Mouse (Mus musculus) left cerebral cortex, postnatal 25 days (tissue): Measurements from ENCODE around the gene Glis1. TPM values are rescaled to one million over a fixed set of nuclear protein-coding genes. Genes with fewer than 3 reads are reported as not detected.
A peak's percentile ranks its signal among the peaks of the same experiment; 100 is the strongest.
"Not testable (repeated sequence)": the region's sequence is repeated elsewhere in the genome, so short reads cannot be mapped to it uniquely, and the experiment has no call there.

Experiments
- DNase-seq, 2 experiments: peaks; one replicate each; pipeline ENCODE4 v3.0.0; 2022; ENCODE audit warnings: low spot score in 2 of 2, mixed read lengths in 1 of 2
- intact Hi-C: fragments of 180-260 bp; cut with DNase I; formaldehyde crosslinking; loops from one replicate; pipeline ENCODE4 v1.15.1; 2025
- total RNA-seq, 2 experiments: library from RNA; stranded (reverse); gene quantifications; 2 replicates each; pipeline ENCODE4 v1.2.3; 2021

The Glis1 gene
- total RNA-seq, 2 experiments from 2014 or later = 0.82 to 1.1 TPM

DNA sequence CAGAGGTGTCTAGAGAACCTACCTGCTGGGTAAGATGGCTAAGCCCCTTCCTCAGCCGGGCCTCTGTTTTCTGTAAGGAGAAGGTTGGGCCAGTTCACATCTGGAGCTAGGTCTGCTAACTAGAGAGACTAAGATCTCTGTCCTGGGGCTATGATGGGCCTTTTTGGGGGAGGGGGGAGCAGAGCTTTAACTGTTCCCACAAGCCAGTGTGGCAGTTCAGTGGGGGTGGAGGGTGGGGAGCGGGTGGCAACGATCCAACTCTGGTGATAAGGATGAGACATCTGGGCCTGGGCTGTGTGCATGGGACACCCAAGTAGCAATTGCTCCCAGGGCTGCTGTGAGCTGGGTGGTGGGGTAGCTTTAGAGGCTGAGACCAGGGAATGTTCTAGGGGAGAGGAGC is 124.4 kb downstream of the Glis1 start:
- intact Hi-C loops = no loop called here
- DNase-seq = no peak

DNA sequence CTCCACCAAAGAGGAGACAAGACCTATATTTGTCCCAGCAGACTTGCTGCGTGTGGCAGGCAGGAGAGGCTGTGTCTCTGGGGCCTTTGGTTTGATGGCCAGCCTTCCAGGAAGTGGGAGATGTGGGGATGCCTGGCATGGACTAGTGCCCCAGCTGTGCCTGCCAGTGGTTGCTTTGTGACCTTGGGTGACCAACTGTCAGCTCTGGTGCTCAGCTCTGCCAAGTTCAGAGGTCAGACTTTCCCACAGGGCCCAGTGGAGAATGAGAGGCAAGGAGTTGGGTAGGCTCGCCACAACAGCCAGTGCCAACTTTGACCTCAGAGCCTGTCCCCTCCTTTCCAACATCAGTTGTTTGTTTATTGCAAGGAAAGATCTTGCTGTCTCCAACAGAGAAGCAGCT is 126.7 kb downstream of the Glis1 start:
- intact Hi-C loops = no loop called here
- DNase-seq = no peak

DNA sequence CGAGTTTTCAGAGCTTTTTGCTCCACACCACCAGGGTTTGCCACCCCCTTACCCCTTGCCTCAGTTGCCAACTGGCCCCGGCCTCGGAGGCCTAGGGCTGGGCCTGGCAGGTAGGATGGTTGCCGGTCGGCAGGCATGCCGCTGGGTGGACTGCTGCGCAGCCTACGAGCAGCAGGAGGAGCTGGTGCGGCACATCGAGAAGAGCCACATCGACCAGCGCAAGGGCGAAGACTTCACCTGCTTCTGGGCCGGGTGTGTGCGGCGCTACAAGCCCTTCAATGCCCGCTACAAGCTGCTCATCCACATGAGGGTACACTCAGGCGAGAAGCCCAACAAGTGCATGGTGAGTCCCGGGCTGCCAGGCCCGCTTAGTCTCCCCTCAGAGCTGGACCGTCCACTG is 133.8 kb downstream of the Glis1 start:
- intact Hi-C loops = no loop called here

DNA sequence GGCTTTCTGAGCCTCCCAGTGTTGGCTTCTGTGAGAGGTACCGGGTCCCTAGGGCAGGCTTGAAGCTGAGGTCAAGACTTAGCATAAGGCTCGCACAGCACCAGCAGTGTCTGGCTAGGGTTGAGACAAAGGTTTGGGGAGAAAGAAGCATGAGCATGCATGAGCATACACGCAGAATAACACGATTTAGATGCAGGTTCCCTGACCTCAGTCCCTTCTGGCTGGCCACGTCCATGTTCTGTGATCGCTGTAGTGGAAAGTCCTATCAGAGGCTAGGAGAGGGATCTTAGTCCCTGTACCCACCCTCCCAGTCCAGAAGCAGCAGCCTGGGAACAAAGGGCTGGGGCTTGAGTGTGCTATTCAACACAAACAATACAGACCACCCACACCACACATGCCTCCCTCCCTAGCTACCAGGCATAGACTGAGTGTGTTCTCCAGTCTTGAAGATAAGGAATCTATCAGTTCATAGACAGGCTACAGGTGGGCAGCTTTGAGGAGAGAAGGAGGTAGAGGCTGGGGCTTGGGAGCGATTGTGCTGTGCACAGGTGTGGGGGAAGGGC is 134.6 kb downstream of the Glis1 start:
- DNase-seq = no peak
- intact Hi-C loops = no loop called here

More for the DNA sequence above, 133.8 kb downstream of the Glis1 start:
- no peak for DNase-seq

DNA sequence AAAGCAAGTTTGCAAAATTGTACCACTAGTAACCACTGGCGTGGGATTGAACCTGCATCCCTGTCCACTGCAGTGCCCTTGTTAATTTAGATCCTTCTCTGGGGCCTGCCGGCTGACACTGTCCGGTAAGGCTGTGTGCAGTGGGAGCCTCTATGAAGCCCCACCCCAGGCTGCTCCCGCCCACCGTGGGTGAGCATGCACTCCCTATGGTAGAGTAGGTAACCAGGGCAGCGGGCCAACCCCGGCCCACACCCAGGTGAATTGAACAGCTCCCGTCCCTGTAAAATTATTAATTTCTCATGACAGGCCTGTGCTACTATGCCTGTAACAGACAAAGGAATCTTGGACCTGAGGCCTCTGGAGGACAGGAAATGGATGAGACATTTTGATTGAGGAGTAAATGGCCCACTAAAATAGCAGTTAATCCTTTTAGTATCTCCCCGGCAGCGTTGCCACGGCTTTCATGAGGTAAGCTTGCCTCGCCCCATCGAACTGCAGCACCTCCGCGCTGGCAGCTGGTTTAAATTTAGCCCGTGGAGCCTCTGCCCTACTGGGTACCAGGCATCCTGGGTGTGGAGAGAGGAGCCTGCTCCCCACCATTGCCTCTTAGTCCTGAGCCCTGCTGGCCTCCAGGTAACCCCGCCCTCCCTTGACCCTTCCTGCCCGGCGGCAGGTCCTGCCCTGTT is 136.1 kb downstream of the Glis1 start:
- intact Hi-C loops = no loop called here

DNA sequence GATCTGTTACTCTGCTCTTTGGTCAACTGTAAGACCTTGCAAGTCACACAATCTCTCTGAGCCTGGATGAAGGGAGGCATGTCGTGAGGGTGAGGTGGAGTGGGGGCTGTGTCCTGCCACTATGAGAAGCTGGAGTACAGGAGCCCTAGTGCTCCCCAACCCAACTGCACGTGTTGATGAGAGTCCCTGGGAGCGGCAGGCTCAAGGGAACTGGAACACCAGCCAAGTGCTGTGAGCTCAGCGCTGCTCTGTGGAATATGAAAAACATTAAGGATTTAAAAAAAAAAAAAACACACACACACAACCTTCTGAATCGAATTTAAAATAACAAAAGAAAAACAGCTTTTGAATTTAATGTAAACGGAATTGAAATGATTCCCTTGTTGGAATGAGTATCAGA is 141.4 kb downstream of the Glis1 start:
- no peak for DNase-seq
- intact Hi-C loops = no loop called here

More for the DNA sequence above, 136.1 kb downstream of the Glis1 start:
- no peak for DNase-seq

DNA sequence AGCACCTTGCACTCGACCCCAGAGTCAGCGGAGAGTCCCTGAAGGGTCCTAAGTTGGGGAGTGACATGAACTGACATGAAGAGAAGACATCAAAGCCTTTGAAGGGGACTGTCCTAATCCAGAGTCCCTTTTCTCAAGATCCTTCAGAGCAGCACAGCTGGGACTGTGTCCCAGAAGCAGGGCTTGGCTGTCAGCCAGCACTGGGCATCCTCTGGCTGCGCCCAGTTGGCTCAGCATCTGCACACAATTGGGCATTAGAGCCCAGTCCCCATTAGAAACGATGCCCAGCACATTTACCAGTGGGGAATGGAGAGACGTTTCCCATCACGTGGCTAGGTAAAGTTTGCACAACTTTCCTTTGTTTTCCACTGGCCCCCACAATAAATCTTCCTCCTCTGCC is 142.4 kb downstream of the Glis1 start:
- DNase-seq = peak; percentile 32 to 35
- intact Hi-C loops = no loop called here

DNA sequence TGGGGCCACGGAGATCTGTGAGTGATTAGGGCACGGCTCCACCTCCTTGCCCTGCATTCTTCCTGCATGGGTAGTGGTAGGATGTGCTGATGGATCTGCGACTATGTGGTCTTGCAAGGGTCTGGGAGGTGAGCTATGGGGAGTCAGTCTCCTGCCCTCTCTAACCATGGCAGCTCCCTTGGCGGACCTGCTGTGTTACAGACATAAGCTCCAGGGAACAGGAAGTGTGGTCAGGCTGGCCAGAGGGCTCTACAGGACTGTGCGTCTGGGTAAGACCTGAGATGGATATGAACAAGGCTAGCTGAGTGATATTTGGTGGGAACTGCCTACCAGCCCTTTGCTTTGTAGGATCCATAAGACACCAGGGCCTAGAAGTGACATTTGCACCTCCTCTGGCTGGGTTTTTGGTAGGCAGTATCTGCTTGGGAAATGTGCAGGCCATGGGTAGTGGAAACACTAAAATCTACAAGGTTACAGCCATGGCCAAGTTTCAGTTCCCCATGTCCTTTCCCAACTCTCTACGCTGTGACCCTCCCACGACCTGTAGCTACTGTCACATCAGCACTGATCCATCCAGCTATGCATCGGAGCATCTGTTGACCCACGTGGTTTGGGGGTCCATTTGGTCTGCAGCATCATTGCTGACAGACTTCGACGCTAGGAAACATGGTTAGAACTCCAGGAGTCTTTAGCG is 142.9 kb downstream of the Glis1 start:
- intact Hi-C loops = no loop called here
- DNase-seq = no peak

DNA sequence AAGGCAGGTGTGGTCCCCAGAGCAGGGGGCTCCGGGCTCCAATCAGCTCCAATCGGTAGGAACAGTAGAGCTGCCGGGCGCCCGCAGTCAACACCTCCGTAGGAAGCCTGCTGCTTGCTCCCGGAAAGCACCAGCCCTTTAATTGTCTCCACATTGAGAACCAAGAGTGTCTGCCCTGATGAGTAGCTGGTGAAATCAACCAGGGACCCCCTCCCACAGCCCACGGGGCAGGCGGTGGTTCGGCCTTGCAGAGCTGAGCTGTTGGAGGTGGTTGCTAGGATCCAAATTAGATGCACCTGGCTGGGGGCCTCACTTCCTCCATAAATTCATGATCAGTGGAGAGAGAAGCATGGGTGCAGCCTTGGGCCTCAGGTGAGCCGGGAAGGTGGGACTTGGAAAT is 146.5 kb downstream of the Glis1 start:
- intact Hi-C loops = no loop called here
- DNase-seq = no peak

DNA sequence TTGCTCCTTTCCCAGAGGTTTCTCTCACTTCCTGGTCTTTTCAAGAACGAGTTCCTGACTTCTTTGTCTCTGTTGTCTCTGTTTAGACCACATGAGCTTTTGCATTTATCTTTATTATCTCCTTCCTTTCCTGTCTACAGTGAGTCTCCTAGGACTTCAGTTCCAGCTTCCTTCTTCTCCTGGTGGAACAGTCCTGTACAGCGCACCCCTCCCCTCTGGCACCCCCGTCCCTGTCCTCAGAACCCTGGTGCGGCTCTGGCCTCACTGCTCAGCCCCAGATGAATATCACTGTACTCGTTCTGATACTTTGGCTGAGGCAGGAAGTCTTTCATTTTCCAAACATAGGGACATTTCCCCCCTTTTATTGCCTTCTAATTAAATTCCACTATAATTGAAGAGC is 152.0 kb downstream of the Glis1 start:
- intact Hi-C loops = no loop called here
- DNase-seq = no peak

DNA sequence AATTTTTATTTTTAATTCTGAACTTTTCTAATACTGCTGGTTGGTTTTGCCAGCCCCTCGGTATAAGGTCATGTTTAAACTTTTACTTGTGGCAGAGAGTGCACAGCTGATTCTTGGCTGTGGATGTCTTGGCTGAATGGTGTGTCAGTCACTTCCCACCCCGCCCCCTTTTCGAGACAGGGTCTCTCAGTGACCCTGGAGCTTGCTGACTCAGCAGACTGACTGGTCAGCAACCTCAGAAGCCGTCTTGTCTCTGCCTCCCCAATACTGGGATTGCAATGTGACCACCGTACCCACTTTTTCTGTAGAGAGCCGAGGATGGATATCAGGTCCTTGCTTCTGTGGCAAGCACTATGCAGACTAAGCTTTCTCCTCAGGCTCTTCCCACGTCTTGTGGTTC is 154.2 kb downstream of the Glis1 start:
- no peak for DNase-seq
- intact Hi-C loops = no loop called here

DNA sequence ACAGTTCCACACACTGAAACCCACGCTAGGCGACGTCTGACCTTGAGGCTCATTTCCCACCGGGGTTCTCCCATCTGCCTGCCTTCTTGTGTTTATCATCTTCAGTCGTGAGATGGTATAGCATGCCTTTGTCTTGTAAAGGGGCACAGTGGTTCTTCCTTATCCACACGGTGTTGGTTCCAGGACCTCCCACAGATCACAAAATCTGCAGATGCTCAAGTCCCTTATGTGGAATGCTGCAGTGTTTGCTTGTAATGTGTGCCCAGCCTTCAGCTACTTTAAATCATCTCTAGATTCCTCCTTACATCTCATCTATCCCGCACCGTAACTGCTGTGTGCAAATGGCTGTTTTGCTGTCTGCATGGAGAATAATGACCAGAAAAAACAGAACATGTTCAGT is 154.7 kb downstream of the Glis1 start:
- intact Hi-C loops = no loop called here
- DNase-seq = peak; percentile 7 to 39

DNA sequence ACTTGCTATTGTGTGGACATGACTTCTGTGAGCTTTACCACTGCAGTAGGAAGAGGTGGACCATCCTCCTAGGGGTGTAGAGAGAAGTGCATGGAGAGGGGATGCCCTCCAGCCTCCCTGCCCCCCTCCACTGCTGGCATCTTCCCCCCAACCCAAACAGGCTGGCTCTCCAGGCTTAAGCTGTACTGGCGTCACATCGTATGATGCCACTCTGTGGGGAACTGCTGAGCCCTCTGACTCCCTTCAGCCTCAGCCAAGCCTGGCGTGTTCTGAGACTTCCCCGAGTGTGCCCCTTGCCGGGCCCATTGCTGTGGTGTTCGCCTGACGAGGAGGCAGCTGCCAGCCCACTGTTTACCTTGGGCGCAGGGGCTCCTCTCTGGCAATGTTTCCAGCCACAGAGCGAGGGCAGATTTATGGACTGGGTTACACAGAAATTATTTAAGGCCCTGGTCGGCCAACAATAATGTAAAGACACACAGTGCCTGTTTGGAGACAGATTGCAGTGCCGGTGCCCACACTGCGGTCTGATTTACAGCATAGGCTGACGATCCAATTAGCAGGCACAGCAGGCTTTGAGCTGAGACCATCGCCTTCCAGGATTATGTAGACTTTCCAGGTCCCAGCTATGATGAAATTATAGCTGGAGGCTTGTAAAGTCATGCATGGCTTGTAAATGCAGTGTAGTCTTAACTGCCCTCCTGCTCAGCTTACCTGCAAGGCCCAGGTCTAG is 156.6 kb downstream of the Glis1 start:
- intact Hi-C loops = no loop called here
- no peak for DNase-seq

DNA sequence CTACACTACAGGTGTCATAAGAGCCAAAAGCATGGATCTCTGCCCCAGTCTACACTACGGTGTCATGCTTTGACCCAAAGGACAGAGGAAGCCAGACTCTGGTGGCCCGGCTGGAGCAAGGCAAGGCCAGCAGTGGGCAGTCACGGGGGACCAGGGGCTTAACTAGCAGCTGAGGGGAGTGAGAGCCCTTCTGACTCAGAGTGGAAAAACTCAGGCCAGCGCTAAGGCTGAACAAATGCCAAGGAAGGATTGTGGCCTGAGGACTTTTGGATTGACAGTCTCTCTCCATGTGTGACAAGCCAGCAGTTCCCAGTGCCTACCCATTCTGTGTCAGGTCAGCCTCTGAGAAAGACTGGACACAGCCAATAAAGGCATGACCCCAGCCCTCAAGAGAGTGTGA is 159.0 kb downstream of the Glis1 start:
- no peak for DNase-seq
- intact Hi-C loops = no loop called here

DNA sequence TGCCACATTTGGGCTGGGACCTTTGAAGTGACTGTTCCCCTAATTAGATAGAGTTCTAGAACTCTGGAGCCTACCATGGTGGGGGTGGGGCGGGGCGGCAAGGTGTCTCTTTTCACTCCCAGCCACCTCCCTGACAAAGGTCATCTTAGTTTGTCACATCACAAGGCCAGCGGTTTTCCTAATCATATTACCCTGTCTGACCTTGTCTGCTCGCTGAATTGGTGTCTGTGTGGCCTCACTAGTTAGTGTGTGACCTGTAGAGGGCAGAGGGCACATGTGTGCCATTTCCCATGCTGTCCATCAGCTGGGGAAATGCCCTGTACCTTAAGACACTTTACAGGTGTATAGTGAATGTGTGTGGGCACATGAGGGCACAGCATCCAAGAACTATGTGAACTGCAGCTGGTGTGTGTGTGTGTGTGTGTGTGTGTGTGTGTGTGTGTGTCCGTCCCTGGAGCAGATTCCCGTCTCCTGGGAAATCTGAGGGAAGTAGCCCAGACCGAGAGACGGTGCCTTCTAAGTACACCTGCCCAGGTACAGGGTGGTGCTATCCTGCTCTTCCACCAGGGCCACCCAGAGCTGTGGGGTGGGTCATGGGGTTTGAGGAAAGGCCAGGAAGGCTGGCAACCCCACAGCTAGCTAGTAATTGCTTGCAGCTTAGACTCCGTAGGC is 163.0 kb downstream of the Glis1 start:
- DNase-seq = no peak

DNA sequence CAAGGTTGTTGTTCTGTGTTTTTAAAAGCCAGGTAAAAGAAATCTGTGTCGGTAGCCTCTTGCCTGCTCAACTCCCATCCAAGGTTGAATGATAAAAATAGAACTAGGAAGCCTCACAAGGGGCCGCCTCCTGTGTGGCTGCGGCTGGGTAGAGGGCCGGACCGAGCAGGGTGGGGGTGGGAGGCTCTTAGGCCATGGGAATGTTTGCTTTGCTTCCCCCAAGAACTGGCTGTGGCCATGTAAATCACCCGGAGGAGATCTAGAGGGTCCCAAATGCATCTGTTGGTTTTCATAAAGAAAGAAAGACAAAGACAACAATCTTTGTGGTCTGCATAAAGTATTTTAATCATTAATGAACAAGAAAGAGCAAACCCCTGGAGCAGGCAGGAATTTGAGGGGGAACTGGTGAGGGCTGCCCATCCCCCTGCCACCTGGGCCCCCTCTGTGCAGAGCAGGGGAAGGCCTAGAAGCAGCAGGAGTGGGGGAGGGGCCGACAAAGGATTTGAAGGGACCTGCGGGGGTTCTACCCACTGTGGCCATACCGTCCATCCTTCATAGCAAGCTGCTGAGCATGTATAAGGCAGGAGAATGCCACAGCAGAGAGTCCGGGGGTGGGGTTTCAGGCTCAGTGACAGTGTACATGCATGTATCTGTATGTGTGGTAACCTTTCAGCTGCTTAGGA is 163.6 kb downstream of the Glis1 start:
- intact Hi-C loops = no loop called here
- no peak for DNase-seq

More for the DNA sequence above, 163.0 kb downstream of the Glis1 start:
- intact Hi-C loops = no loop called here

DNA sequence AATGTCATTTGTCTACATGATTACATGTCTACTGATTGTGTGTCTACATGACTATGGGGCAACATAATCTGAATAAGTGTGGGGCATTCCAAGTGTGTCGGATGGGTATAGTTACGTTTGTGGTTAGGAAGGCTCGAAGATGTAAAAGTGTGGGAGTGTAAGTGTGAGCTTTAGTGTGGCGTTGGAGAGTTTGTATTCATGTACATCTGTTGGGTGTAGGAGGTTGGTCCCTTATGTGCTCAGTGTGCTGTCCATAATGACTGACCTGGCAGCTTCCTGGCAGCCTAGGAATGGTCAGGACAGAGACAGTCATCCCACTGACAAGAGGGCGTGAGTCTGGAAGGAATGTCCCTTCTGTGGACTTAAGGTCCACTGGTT is 164.2 kb downstream of the Glis1 start:
- DNase-seq = peak in 1 of 2 experiments; percentile 66
- intact Hi-C loops = not testable (repeated sequence)

DNA sequence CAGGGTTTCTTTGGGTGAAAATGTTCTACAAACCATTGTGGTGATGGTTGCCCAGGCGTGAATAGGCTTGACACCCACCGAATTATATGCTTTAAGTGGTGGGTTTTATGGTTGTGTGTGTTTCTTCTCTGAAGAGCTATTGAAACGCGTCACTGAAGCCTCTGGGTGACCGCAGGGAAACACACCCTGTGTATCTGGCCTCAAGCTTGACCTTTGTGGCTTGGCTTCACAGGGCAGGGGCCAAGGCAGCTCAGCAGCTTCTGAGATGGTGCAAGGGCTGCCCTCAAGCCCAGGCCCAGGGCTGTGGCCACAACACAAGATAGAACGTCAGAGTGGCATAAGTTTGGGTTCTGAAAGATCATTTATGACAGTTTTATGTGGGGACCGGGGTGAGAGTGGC is 167.9 kb downstream of the Glis1 start:
- intact Hi-C loops = no loop called here
- no peak for DNase-seq

DNA sequence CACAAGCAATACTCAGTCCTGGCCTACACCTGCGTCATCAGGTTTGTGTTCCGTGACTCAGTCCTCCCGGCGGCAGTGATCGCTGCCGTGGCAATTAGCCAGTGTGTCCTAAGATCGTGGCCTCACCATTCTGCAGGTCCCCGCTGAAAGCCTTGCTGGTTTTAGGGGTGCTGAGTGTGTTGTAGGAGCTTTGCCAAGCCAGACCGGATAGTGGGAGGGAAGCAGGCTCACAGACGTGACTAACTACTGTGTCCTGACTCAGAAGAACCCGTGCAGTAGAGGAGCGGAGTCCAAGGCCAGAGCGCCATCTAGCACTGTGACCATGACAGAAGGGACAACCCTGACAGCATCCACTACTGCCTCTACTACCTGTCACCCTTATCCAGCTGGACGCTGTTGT is 168.4 kb downstream of the Glis1 start:
- intact Hi-C loops = no loop called here
- DNase-seq = peak; percentile 30 to 66

DNA sequence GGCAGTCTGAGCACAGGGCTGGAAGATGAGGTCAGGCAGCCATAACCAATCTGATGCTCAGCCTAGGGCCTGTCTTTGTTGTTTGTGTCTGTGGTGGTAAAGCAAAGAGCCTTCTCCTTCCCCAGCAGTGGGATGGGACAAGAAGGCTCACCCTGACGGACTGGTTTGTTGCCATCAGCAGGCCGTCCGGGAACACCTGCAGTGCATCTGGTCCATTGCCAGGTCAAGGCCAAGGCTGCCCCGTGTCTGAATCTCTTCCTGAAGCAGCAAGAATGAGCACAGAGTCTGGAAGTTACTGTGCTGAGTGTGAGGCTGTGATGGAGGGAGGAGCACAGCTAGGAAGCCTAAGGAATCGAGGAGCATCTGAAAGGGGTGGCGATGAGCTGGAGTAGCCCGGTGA is 168.8 kb downstream of the Glis1 start:
- no peak for DNase-seq
- intact Hi-C loops = no loop called here
